Mouse (Mus musculus) splenic B cell, adult 2 months (primary cell): Measurements from ENCODE around the gene L3mbtl3.
A peak's percentile ranks its signal among the peaks of the same experiment; 100 is the strongest.

Experiments
- DNase-seq: peaks from one replicate; pipeline ENCODE4 v3.0.0-alpha.2; 2011; ENCODE audit warnings: low read depth, low spot score
- H3K27me3 ChIP-seq: 2 replicates; pipeline ENCODE4 v1.6.1; 2012; ENCODE audit warnings: mild to moderate bottlenecking, low read length, moderate library complexity, mixed read lengths; ENCODE audit not compliant: control insufficient read depth, poor library complexity, insufficient read depth, severe bottlenecking
- H3K36me3 ChIP-seq: 2 replicates; pipeline ENCODE4 v1.6.1; 2012; ENCODE audit warnings: mild to moderate bottlenecking, low read length, moderate library complexity, mixed read lengths; ENCODE audit not compliant: control insufficient read depth, poor library complexity, insufficient read depth, severe bottlenecking

The L3mbtl3 gene

GRCm38 (mm10) chr10:26358798-26359197 lies 17.0 kb downstream of the L3mbtl3 start:
- DNase-seq = no peak
- Histone ChIP-seq H3K36me3 (no peaks in the 10 kb centered on the region), H3K27me3 (no peaks in the 10 kb centered on the region)

- Histone ChIP-seq H3K36me3 (no peaks in the 10 kb centered on the region), H3K27me3 (no peaks in the 10 kb centered on the region)
- no peak for DNase-seq
Observed at GRCm38 (mm10) chr10:26358231-26358630, 17.5 kb downstream of the L3mbtl3 start.

GRCm38 (mm10) chr10:26353781-26354180 lies 22.0 kb downstream of the L3mbtl3 start:
- no peaks in the 10 kb centered on the region for H3K27me3 ChIP-seq
- no peak for DNase-seq
- 0 out of 2 replicates have a peak, but pooled peaks cover 6% of the 10 kb centered on the region for H3K36me3 ChIP-seq

DNA sequence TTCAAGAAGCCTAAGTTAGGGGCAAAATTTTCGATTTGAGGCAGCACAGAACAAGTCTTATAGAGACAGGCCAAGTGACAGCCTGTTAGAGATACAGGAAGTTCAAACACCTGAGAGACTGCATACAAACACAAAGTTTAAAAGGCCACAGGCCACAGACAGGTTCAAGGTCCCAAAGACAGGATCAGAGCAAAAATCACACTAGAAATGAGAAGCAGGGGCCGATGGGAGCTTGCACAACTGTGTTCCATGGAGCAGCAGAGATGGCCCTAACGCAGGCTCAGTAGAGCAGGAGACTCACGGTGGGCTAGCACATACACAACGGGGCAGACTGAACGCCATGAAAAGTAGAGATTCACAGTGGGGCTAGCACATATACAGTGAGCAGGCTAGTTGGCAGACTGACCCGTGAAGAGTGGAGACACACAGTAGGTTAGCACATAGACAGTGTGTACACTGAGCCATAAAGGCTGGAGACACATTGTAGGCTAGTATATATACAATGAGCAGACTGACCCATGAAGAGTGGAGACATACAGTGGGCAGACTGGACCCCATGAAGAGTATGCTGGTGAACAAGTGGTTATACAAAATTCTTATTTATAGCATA lies 24.5 kb downstream of the L3mbtl3 start:
- Histone ChIP-seq H3K36me3 (0 out of 2 replicates have a peak, but pooled peaks cover 6% of the 10 kb centered on the region), H3K27me3 (no peaks in the 10 kb centered on the region)
- DNase-seq = no peak

DNA sequence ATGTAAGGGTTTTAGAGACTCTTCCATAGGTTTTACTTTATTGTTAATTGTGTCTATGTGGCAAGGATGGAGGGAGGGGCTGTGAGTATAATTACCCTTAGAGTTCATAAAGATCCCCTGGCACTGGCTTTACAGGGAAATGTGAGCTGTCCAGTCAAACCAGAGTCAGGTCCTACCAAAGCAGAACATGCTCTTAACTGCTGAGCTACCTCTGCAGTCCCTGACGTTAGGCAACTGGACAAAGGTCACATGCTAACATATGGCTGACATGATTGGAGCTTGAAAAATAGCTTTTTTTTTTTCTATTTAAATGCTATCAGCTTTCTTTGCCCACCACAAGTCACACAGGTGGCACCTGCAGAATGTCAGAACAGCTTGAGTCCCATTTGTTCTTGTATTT lies 25.6 kb downstream of the L3mbtl3 start:
- no peaks in the 10 kb centered on the region for H3K27me3 ChIP-seq
- 0 out of 2 replicates have a peak, but pooled peaks cover 6% of the 10 kb centered on the region for H3K36me3 ChIP-seq
- no peak for DNase-seq

- Histone ChIP-seq H3K36me3 (peaks cover 10% of the 10 kb centered on the region; the same call in 1 of the 2 replicates), H3K27me3 (no peaks in the 10 kb centered on the region)
- DNase-seq = no peak
Observed at GRCm38 (mm10) chr10:26347614-26348013, 28.2 kb downstream of the L3mbtl3 start.

GRCm38 (mm10) chr10:26345879-26346278 lies 29.9 kb downstream of the L3mbtl3 start:
- peaks cover 10% of the 10 kb centered on the region; the same call in 1 of the 2 replicates for H3K36me3 ChIP-seq
- no peaks in the 10 kb centered on the region for H3K27me3 ChIP-seq
- DNase-seq = peak; percentile 31

- H3K36me3 ChIP-seq = peaks cover 16% of the 10 kb centered on the region
- H3K27me3 ChIP-seq = no peaks in the 10 kb centered on the region
- DNase-seq = no peak
Observed at GRCm38 (mm10) chr10:26337896-26338503, 37.8 kb downstream of the L3mbtl3 start.

- no peaks in the 10 kb centered on the region for H3K27me3 ChIP-seq
- H3K36me3 ChIP-seq = peaks cover 13% of the 10 kb centered on the region
- DNase-seq = no peak
Observed at GRCm38 (mm10) chr10:26333966-26334365, 41.8 kb downstream of the L3mbtl3 start.

DNA sequence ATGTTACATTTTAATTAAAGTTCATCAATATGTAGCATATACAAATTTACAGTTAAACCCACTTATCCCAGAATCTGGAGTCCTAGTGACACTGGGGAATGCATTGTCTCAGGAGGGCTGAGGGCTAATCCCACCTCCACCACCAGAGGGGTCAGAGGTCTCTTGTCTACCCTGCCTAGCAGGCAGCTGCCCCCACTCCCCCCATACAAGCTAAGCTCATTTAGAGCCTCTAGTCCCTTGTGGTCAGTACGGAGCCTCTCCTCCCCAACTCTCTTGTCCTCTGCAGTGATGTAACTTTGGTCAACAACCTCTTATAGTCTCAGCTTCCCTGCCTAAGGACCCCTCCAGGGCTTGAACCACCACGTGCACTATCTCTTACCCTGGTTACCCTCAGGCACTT lies 43.0 kb downstream of the L3mbtl3 start:
- no peaks in the 10 kb centered on the region for H3K27me3 ChIP-seq
- DNase-seq = no peak
- peaks cover 6% of the 10 kb centered on the region for H3K36me3 ChIP-seq

DNA sequence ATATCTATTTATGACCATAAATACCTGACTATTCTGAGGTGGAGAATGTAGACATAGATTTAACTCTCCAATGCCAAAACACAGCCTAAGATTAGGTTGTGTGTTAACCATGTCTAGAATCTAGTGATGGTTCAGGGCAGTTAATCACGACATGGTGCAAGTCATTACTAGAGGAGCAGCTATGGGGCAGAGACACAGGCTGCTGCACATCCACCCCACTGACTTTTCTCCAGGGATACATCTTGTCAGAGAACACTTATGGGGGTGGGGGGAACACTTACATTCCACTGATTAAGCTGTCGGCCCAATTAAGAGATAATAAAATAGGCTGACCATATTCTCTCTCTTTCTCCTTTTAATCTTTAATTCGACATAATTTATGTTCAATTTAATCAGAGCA lies 46.9 kb downstream of the L3mbtl3 start:
- no peak for DNase-seq
- Histone ChIP-seq H3K27me3 (no peaks in the 10 kb centered on the region), H3K36me3 (peaks cover 3% of the 10 kb centered on the region; the same call in 1 of the 2 replicates)

DNA sequence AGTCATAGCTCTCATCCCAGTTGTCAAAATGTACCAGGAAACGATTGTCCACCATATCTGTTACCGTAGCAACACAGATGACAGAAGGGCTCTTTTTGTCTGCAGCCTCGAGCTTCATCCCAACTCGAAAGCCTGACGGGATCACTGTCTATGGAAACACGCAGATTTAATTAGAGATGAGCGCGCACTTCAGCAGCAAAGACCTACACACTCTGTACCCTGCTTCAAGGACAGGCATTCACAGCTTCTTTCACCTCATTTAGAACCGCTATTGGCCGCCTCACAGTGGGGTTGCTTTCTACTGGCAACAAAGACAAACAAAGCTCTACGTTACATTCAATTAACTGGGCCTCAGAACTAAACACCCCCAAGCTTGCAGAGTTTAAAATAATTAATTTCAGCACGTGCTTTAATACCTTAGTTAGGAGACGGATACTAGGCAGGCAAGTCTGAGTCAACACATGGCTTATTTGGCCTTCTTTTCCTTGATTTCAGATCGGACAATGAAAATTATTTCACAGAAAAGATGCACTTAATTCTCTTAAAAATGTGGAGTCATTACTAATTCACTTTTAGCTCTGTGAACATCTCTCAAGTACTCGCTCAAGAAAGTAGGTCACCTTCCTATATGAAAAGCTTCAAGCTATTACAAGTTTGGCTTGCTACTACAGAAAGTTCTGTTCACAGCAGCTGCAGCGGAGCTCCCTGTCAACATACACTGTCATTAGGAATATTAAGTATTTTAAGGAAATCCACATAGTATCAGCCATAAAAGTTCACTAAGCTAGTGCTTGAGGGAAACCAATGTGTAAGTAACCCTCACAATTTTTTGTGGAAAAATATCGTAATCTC lies 47.9 kb downstream of the L3mbtl3 start:
- Histone ChIP-seq H3K27me3 (no peaks in the 10 kb centered on the region), H3K36me3 (0 out of 2 replicates have a peak, but pooled peaks cover under 1% of the 10 kb centered on the region)
- no peak for DNase-seq

DNA sequence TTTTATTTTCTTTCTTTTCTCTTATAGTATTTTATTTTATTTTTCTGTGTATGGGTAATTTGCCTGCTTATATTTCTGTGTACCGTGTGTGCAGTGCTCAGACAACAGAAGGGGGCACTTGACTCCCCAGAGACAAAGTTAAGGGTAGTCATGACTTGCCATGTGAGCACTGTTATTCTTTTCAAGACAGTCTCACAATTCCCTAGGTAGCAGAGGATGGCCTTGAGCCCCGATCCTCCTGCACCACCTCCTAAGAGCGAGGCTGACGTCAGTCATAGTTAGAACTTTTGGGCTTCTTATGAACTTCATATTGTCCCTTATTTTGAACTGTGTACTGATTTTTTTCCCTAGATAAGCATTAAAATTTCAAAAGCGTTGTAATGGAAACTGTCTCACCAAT lies 48.5 kb downstream of the L3mbtl3 start:
- DNase-seq = no peak
- Histone ChIP-seq H3K36me3 (no peaks in the 10 kb centered on the region), H3K27me3 (no peaks in the 10 kb centered on the region)

- Histone ChIP-seq H3K27me3 (no peaks in the 10 kb centered on the region), H3K36me3 (no peaks in the 10 kb centered on the region; the same call in 1 of the 2 replicates)
- DNase-seq = peak; percentile 34
Observed at GRCm38 (mm10) chr10:26325320-26325719, 50.5 kb downstream of the L3mbtl3 start.
